Mouse (Mus musculus): ENCODE measurements around the gene Anapc2. TPM values are rescaled to one million over a fixed set of nuclear protein-coding genes. Genes with fewer than 3 reads are reported as not detected.

Anapc2 gene
- polyA plus RNA-seq, 1 experiment from 2014 or later: 128 TPM

Other genes starting within 250 kb of the Anapc2 start
- 52.6 and 56.1 TPM in 2 replicates for gene Nsmf, start 218.1 kb upstream of the Anapc2 start, polyA plus RNA-seq (2014; fragmentation: Nextera tagmentation; extraction: Ambion mirVana)
- not detected in 2 replicates for gene Entpd8, start 192.2 kb upstream of the Anapc2 start, polyA plus RNA-seq (2014; fragmentation: Nextera tagmentation; extraction: Ambion mirVana)
- gene Noxa1, start 177.3 kb upstream of the Anapc2 start, polyA plus RNA-seq (2014; fragmentation: Nextera tagmentation; extraction: Ambion mirVana): 0.29 TPM in 1 of 2 replicates, not detected in the other
- gene Nrarp, start 91.7 kb upstream of the Anapc2 start, polyA plus RNA-seq (2014; fragmentation: Nextera tagmentation; extraction: Ambion mirVana): 53.7 and 57.8 TPM in 2 replicates
- gene Tor4a, start 75.6 kb upstream of the Anapc2 start, polyA plus RNA-seq (2014; fragmentation: Nextera tagmentation; extraction: Ambion mirVana): 1.6 and 1.9 TPM in 2 replicates
- gene Nelfb, start 61.0 kb upstream of the Anapc2 start, polyA plus RNA-seq (2014; fragmentation: Nextera tagmentation; extraction: Ambion mirVana): 94.8 and 99.8 TPM in 2 replicates
- not detected in 2 replicates for gene Stpg3, start 57.8 kb upstream of the Anapc2 start, polyA plus RNA-seq (2014; fragmentation: Nextera tagmentation; extraction: Ambion mirVana)
- not detected in 2 replicates for gene Fam166a, start 53.7 kb upstream of the Anapc2 start, polyA plus RNA-seq (2014; fragmentation: Nextera tagmentation; extraction: Ambion mirVana)
- gene Tubb4b, start 47.8 kb upstream of the Anapc2 start, polyA plus RNA-seq (2014; fragmentation: Nextera tagmentation; extraction: Ambion mirVana): 515 and 528 TPM in 2 replicates
- gene Slc34a3, start 38.1 kb upstream of the Anapc2 start, polyA plus RNA-seq (2014; fragmentation: Nextera tagmentation; extraction: Ambion mirVana): not detected in 2 replicates
- gene Rnf224, start 35.7 kb upstream of the Anapc2 start, polyA plus RNA-seq (2014; fragmentation: Nextera tagmentation; extraction: Ambion mirVana): not detected in 2 replicates
- gene Rnf208, start 30.2 kb upstream of the Anapc2 start, polyA plus RNA-seq (2014; fragmentation: Nextera tagmentation; extraction: Ambion mirVana): 29.9 and 34.0 TPM in 2 replicates
- not detected in 2 replicates for gene Cysrt1, start 30.0 kb upstream of the Anapc2 start, polyA plus RNA-seq (2014; fragmentation: Nextera tagmentation; extraction: Ambion mirVana)
- 5.1 and 6.6 TPM in 2 replicates for gene AL732309.1, start 25.6 kb upstream of the Anapc2 start, polyA plus RNA-seq (2014; fragmentation: Nextera tagmentation; extraction: Ambion mirVana)
- 11.4 and 13.0 TPM in 2 replicates for gene Tmem203, start 17.0 kb upstream of the Anapc2 start, polyA plus RNA-seq (2014; fragmentation: Nextera tagmentation; extraction: Ambion mirVana)
- gene Tprn, start 9.9 kb upstream of the Anapc2 start, polyA plus RNA-seq (2014; fragmentation: Nextera tagmentation; extraction: Ambion mirVana): 4.0 and 5.3 TPM in 2 replicates
- gene Ssna1, start within 50 bp of the Anapc2 start, polyA plus RNA-seq (2014; fragmentation: Nextera tagmentation; extraction: Ambion mirVana): 217 and 227 TPM in 2 replicates
- gene Tmem210, start 15.7 kb downstream of the Anapc2 start, polyA plus RNA-seq (2014; fragmentation: Nextera tagmentation; extraction: Ambion mirVana): not detected in 2 replicates
- not detected in 2 replicates for gene Lrrc26, start 17.4 kb downstream of the Anapc2 start, polyA plus RNA-seq (2014; fragmentation: Nextera tagmentation; extraction: Ambion mirVana)
- gene Grin1, start 46.7 kb downstream of the Anapc2 start, polyA plus RNA-seq (2014; fragmentation: Nextera tagmentation; extraction: Ambion mirVana): 2.5 and 3.7 TPM in 2 replicates
- gene Man1b1, start 59.9 kb downstream of the Anapc2 start, polyA plus RNA-seq (2014; fragmentation: Nextera tagmentation; extraction: Ambion mirVana): 65.8 and 87.4 TPM in 2 replicates
- 16.2 and 20.6 TPM in 2 replicates for gene Dpp7, start 83.9 kb downstream of the Anapc2 start, polyA plus RNA-seq (2014; fragmentation: Nextera tagmentation; extraction: Ambion mirVana)
- 5.1 and 7.0 TPM in 2 replicates for gene Uap1l1, start 93.2 kb downstream of the Anapc2 start, polyA plus RNA-seq (2014; fragmentation: Nextera tagmentation; extraction: Ambion mirVana)
- 49.2 and 53.7 TPM in 2 replicates for gene Sapcd2, start 99.8 kb downstream of the Anapc2 start, polyA plus RNA-seq (2014; fragmentation: Nextera tagmentation; extraction: Ambion mirVana)
- gene Entpd2, start 123.4 kb downstream of the Anapc2 start, polyA plus RNA-seq (2014; fragmentation: Nextera tagmentation; extraction: Ambion mirVana): 0.12 TPM in 1 of 2 replicates, not detected in the other
- 133 TPM in 2 replicates for gene Npdc1, start 126.9 kb downstream of the Anapc2 start, polyA plus RNA-seq (2014; fragmentation: Nextera tagmentation; extraction: Ambion mirVana)
- 0.11 TPM in 1 of 2 replicates, not detected in the other for gene Fut7, start 150.8 kb downstream of the Anapc2 start, polyA plus RNA-seq (2014; fragmentation: Nextera tagmentation; extraction: Ambion mirVana)
- 5.0 and 5.6 TPM in 2 replicates for gene Abca2, start 156.2 kb downstream of the Anapc2 start, polyA plus RNA-seq (2014; fragmentation: Nextera tagmentation; extraction: Ambion mirVana)
- gene Clic3, start 184.4 kb downstream of the Anapc2 start, polyA plus RNA-seq (2014; fragmentation: Nextera tagmentation; extraction: Ambion mirVana): 0.72 and 0.89 TPM in 2 replicates
- 22.0 and 26.3 TPM in 2 replicates for gene Paxx, start 188.6 kb downstream of the Anapc2 start, polyA plus RNA-seq (2014; fragmentation: Nextera tagmentation; extraction: Ambion mirVana)
- gene Ptgds, start 197.6 kb downstream of the Anapc2 start, polyA plus RNA-seq (2014; fragmentation: Nextera tagmentation; extraction: Ambion mirVana): 0.43 TPM in 1 of 2 replicates, not detected in the other
- not detected in 2 replicates for gene Lcn12, start 221.4 kb downstream of the Anapc2 start, polyA plus RNA-seq (2014; fragmentation: Nextera tagmentation; extraction: Ambion mirVana)
- gene Fbxw5, start 228.3 kb downstream of the Anapc2 start, polyA plus RNA-seq (2014; fragmentation: Nextera tagmentation; extraction: Ambion mirVana): 82.4 and 88.3 TPM in 2 replicates
- 4.4 and 5.1 TPM in 2 replicates for gene C8g, start 229.2 kb downstream of the Anapc2 start, polyA plus RNA-seq (2014; fragmentation: Nextera tagmentation; extraction: Ambion mirVana)